Mouse (Mus musculus) liver, embryonic 15.5 days (tissue): ENCODE results near the gene Eme2. TPM values are rescaled to one million over a fixed set of nuclear protein-coding genes. Genes with fewer than 3 reads are reported as not detected.

Experiments used
- ATAC-seq: fragments of 200-750 bp; cut with Nextera tagmentation; 2 replicates; pipeline ENCODE4 v1.8.0; 2017; ENCODE audit warnings: moderate number of reproducible peaks, mild to moderate bottlenecking, moderate library complexity; ENCODE audit not compliant: insufficient read depth
- H3K27ac ChIP-seq: fragments of 300-500 bp; sonication (generic); replicated peaks from 2 replicates; pipeline ENCODE4 v1.5.1; 2015; ENCODE audit warnings: mild to moderate bottlenecking, inconsistent platforms
- H3K27me3 ChIP-seq: fragments of 300-500 bp; sonication (generic); 2 replicates; pipeline ENCODE4 v1.6.1; 2015; ENCODE audit warnings: mild to moderate bottlenecking, inconsistent platforms
- H3K36me3 ChIP-seq: fragments of 300-500 bp; sonication (generic); replicated peaks from 2 replicates; pipeline ENCODE4 v1.6.1; 2015; ENCODE audit warnings: moderate library complexity, mild to moderate bottlenecking, inconsistent platforms
- H3K4me1 ChIP-seq: fragments of 300-500 bp; sonication (generic); replicated peaks from 2 replicates; pipeline ENCODE4 v1.6.1; 2015; ENCODE audit warnings: inconsistent platforms
- H3K4me2 ChIP-seq: fragments of 300-500 bp; sonication (generic); 2 replicates; pipeline ENCODE4 v1.6.1; 2015; ENCODE audit warnings: moderate library complexity, mild to moderate bottlenecking, inconsistent platforms
- H3K4me3 ChIP-seq: fragments of 300-500 bp; sonication (generic); replicated peaks from 2 replicates; pipeline ENCODE4 v1.5.1; 2015; ENCODE audit warnings: mild to moderate bottlenecking, inconsistent platforms
- H3K9ac ChIP-seq: fragments of 300-500 bp; sonication (generic); 2 replicates; pipeline ENCODE4 v1.6.1; 2015; ENCODE audit warnings: moderate library complexity, mild to moderate bottlenecking, inconsistent platforms
- H3K9me3 ChIP-seq: fragments of 300-500 bp; sonication (generic); replicated peaks from 2 replicates; pipeline ENCODE4 v1.6.1; 2016; ENCODE audit warnings: inconsistent platforms
- WGBS: fragments of 180-500 bp; shearing (Covaris S2); methylation state at CpG from one replicate; pipeline ENCODE4 v1.1.7; 2015; ENCODE audit warnings: mixed read lengths; ENCODE audit not compliant: insufficient replicate concordance; 5-methylcytosine and 5-hydroxymethylcytosine counted together
- polyA plus RNA-seq: library from polyadenylated mRNA; unstranded; fragments of >200 nt; fragmentation: Nextera tagmentation; extraction: Ambion mirVana; gene quantifications from 2 replicates; pipeline ENCODE4 v1.2.1, GENCODE M21; 2015

The Eme2 gene
- polyA plus RNA-seq, 1 experiment from 2014 or later: 11.5 TPM

DNA sequence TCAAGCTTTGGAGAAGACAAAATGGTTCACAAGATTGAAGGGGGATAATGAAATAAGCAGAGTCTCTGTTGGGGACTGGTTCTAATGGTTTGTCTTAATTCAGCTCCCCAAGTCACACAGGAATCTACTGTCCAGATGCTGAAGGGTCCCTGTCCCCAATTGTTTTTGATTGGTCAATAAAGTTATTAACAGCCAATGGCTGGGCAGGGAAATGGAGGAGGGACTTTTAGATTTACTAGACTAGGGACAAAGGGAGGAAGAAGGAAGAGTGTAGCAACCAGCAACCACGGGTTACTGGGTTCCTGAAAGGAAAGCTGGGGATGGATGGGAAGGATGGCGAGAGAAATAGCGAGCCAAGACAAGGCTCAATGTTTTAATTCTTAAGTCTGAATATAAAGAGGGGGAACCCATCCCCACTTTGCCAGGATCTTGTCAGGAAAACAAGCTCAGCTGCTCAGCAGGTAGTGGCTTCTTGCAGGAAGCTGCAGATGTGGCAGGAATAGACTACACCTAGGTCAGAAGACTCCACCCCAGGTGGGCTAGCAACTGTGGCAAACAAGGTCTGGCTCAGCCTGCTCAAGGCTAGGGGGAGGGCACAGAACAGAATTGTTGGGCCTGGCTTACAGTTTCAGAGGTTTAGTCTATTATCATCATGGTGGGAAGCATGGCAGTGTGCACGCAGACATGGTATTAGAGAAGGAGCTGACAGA lies 21.0 kb downstream of the Eme2 start:
- Histone ChIP-seq H3K4me2 (no peak overlapping the region), H3K27me3 (peaks cover 11% of the 10 kb centered on the region), H3K9ac (no peak overlapping the region), H3K9me3 (no peaks in the 10 kb centered on the region), H3K27ac (no peak overlapping the region), H3K4me3 (no peak overlapping the region), H3K36me3 (no peaks in the 10 kb centered on the region), H3K4me1 (peaks cover 17% of the 10 kb centered on the region)
- 47% methylated on average over 4 of the region's 4 CpGs for WGBS
- no peak for ATAC-seq

GRCm38 (mm10) chr17:24867914-24868313 lies 27.0 kb downstream of the Eme2 start:
- WGBS: 87% methylated on average over 10 of the region's 10 CpGs
- H3K4me2 ChIP-seq: no peak overlapping the region
- no peaks in the 10 kb centered on the region for H3K9me3 ChIP-seq
- peaks cover 32% of the 10 kb centered on the region for H3K36me3 ChIP-seq
- H3K27me3 ChIP-seq: peaks cover 6% of the 10 kb centered on the region; the same call in 1 of the 2 replicates
- no peaks in the 10 kb centered on the region for H3K4me1 ChIP-seq
- ATAC-seq: no peak
- no peak overlapping the region for H3K4me3 ChIP-seq
- no peak overlapping the region for H3K9ac ChIP-seq
- no peak overlapping the region for H3K27ac ChIP-seq

DNA sequence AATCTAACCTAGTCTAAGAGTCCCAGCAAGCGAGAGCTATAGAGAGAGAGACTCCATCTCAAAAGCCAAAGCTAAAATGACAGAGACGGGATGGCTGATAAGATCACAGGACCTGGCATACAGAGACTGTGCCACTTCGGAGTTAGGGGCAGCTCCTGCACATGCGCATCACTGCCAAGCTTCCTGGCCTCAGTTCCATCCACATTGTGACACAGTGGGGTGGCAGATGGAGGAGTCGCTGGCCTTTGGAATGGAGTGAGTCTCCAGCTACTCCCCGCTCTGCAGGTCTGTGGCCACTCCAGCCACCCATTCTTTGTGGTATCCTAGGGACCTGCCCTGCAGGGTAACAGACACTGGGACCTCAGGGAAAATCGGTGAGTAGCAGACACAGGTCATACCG lies 29.1 kb downstream of the Eme2 start, which contains the start of gene Igfals:
Gene Igfals, plus strand, starts transcription at position 222 of the 400 bp plus-strand sequence.
- Histone ChIP-seq H3K9ac (no peak within 1 kb of the TSS), H3K9me3 (no peaks in the 10 kb centered on the region), H3K4me1 (peaks cover 10% of the 10 kb centered on the region), H3K4me3 (no peak within 1 kb of the TSS), H3K36me3 (peaks cover 53% of the 10 kb centered on the region), H3K27ac (no peak within 1 kb of the TSS), H3K4me2 (no peak within 1 kb of the TSS), H3K27me3 (no peaks in the 10 kb centered on the region)
- 84% methylated on average over 8 of the region's 8 CpGs for WGBS
- ATAC-seq: no peak

DNA sequence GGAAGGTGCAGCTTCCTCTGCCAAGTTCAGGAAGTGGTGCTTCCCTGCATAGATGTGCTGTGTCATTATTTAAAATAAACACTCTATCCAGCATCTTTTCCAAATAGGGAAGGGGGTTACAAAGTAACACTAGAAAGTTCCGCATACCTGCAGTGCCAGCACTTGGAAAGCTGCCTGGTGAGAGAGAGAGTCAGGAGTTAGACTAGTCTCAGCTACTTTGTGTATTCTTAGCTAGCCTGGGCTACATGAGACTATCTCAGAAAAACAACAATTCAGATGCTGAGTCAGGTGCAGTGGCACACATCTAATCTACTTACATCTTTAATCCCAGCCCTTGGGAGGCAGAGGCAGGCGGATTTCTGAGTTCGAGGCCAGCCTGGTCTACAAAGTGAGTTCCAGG lies 33.1 kb downstream of the Eme2 start:
- WGBS: 88% methylated on average over 3 of the region's 3 CpGs
- ATAC-seq: no peak
- Histone ChIP-seq H3K4me1 (peaks cover 50% of the 10 kb centered on the region), H3K4me2 (no peak overlapping the region), H3K9ac (no peak overlapping the region), H3K27me3 (no peaks in the 10 kb centered on the region), H3K4me3 (no peak overlapping the region), H3K27ac (0 out of 2 replicates have a peak overlapping the region, but pooled peaks have one; percentile 92), H3K9me3 (no peaks in the 10 kb centered on the region), H3K36me3 (peaks cover 83% of the 10 kb centered on the region)

DNA sequence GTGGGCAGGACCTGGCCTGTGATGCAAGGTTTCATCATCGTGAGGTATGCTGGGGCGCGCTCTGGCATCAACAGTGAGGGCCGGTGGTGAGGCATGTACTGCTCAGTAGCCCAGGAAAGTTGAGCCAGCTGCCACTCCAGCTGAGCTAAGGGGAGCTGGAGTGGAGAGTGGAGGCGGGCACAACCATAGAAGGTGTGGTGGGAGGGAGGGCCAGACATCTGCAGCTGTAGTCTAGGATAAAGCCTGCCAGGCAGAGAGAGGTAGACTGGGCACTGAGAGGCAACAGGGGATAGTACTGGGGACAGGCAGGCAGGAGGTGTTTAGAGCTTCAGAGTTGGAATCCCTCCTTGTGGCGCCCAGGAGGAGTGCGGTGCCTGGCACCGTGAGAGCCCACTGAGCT lies 34.8 kb downstream of the Eme2 start:
- H3K4me2 ChIP-seq: peak overlapping the region; percentile 57
- 84% methylated on average over 8 of the region's 8 CpGs for WGBS
- H3K27ac ChIP-seq: peak overlapping the region; percentile 92
- H3K9me3 ChIP-seq: no peaks in the 10 kb centered on the region
- peak overlapping the region; percentile 17 for H3K4me3 ChIP-seq
- peaks cover 63% of the 10 kb centered on the region for H3K4me1 ChIP-seq
- no peaks in the 10 kb centered on the region for H3K27me3 ChIP-seq
- peak; percentile 76 for ATAC-seq
- H3K9ac ChIP-seq: peak overlapping the region; percentile 44; the same call in 1 of the 2 replicates
- H3K36me3 ChIP-seq: peaks cover 89% of the 10 kb centered on the region

DNA sequence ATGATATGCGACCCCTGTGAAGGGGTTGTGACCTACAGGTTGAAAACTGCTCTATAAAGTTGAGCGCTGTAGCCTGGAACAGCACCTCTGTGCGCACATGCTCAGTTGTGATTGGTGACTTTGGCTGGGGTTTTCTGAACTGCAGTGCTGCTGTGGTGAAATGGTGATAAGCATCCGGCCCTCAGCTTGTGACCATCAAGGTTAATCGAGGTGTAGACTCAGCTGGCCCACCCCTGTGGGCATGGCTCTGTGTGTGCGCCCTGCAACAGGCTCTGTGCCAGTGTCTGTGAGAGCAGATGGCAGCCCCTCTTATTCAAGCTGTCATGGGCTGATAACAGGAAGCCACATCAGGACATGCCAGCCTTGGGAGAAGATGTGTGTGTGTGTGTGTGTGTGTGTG lies 35.9 kb downstream of the Eme2 start:
- Histone ChIP-seq H3K9ac (peak overlapping the region; percentile 31; the same call in 1 of the 2 replicates), H3K27ac (peak overlapping the region; percentile 92), H3K9me3 (no peaks in the 10 kb centered on the region), H3K4me1 (peaks cover 63% of the 10 kb centered on the region), H3K27me3 (no peaks in the 10 kb centered on the region), H3K4me3 (no peak overlapping the region), H3K36me3 (peaks cover 89% of the 10 kb centered on the region), H3K4me2 (peak overlapping the region; percentile 57)
- peak; percentile 94 for ATAC-seq
- WGBS: 33% methylated on average over 6 of the region's 6 CpGs

GRCm38 (mm10) chr17:24857831-24858470 lies 36.9 kb downstream of the Eme2 start:
- peak overlapping the region; percentile 92 for H3K27ac ChIP-seq
- peak overlapping the region; percentile 31; the same call in 1 of the 2 replicates for H3K9ac ChIP-seq

GRCm38 (mm10) chr17:24856589-24856988 lies 38.3 kb downstream of the Eme2 start:
- Histone ChIP-seq H3K27ac (peak overlapping the region; percentile 24; the same call in 1 of the 2 replicates), H3K36me3 (peaks cover 83% of the 10 kb centered on the region), H3K4me3 (no peak overlapping the region), H3K4me2 (no peak overlapping the region), H3K4me1 (peaks cover 73% of the 10 kb centered on the region), H3K9ac (no peak overlapping the region), H3K9me3 (no peaks in the 10 kb centered on the region), H3K27me3 (no peaks in the 10 kb centered on the region)
- WGBS: 91% methylated on average over 13 of the region's 13 CpGs
- no peak for ATAC-seq

More at GRCm38 (mm10) chr17:24857831-24858470, 36.9 kb downstream of the Eme2 start:
- peak overlapping the region; percentile 57 for H3K4me2 ChIP-seq
- ATAC-seq: no peak
- peaks cover 90% of the 10 kb centered on the region for H3K36me3 ChIP-seq
- 69% methylated on average over 8 of the region's 8 CpGs for WGBS
- no peaks in the 10 kb centered on the region for H3K27me3 ChIP-seq
- no peak overlapping the region for H3K4me3 ChIP-seq
- peaks cover 63% of the 10 kb centered on the region for H3K4me1 ChIP-seq
- no peaks in the 10 kb centered on the region for H3K9me3 ChIP-seq

- no peak overlapping the region for H3K9ac ChIP-seq
- H3K27me3 ChIP-seq: no peaks in the 10 kb centered on the region
- 82% methylated on average over 3 of the region's 3 CpGs for WGBS
- no peak for ATAC-seq
- peaks cover 77% of the 10 kb centered on the region for H3K36me3 ChIP-seq
- H3K9me3 ChIP-seq: no peaks in the 10 kb centered on the region
- H3K4me1 ChIP-seq: peaks cover 73% of the 10 kb centered on the region
- no peak overlapping the region for H3K4me2 ChIP-seq
- H3K27ac ChIP-seq: peak overlapping the region; percentile 45
- no peak overlapping the region for H3K4me3 ChIP-seq
Observed at GRCm38 (mm10) chr17:24855838-24856464, 38.9 kb downstream of the Eme2 start.

GRCm38 (mm10) chr17:24851381-24852125 lies 43.3 kb downstream of the Eme2 start:
- Histone ChIP-seq H3K36me3 (peaks cover 48% of the 10 kb centered on the region), H3K9me3 (no peaks in the 10 kb centered on the region), H3K4me3 (peak overlapping the region; percentile 95), H3K27me3 (no peaks in the 10 kb centered on the region), H3K4me2 (peak overlapping the region; percentile 78), H3K4me1 (peaks cover 47% of the 10 kb centered on the region), H3K27ac (no peak overlapping the region; the same call in 1 of the 2 replicates), H3K9ac (peak overlapping the region; percentile 89)
- ATAC-seq: no peak
- WGBS: 76% methylated on average over 10 of the region's 10 CpGs
